Mouse (Mus musculus): ENCODE results near the gene Fndc7.

Gene Fndc7

DNA sequence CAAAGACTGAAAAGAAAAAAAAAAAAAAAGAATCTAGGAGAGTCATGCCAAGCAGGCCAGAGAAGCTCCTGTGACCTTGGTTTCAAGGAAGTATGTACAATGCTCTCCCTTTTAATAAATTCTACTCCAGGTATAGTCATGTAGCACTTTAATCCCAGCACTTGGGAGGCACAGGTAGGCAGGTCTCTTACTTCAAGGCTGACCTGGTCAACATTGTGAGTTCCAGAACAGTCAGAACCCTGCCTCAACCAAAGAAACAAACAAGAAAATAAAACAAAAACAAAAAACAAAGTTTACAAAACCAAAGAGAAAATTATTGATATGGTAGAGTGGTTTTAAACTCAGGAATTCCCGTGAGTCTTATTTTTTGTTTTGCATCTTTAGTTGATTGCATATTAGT, at the start of gene Fndc7:
Gene Fndc7, minus strand, starts transcription at position 101 of the 400 bp plus-strand sequence.
- DNase-seq (ENCODE audit: extremely low read depth, low read depth, low spot score) = no peak

DNA sequence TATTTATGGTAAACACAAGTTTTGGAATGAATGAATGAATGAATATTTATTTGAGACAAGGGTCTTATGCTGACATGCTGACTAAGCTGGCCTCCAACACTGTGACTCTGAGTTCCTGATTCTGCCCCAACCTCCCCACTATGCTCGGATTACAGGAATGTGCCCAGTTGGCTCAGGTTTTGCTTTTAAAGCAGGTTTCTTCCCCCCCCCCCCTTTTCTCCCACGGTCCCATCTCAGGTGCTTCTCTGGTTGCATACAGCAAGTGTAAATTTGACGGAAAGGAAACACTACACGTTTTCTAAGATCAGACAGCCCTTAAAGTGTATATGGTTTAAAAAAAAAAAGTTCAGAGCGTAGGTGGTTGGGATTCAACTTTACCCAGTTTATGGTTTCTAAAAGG, 49.8 kb upstream of the Fndc7 start, which contains the start of gene Henmt1:
Gene Henmt1, plus strand, starts transcription at position 301 of the 400 bp plus-strand sequence.
- no peak for DNase-seq (ENCODE audit: extremely low read depth, low read depth, low spot score)

GRCm38 (mm10) chr3:108938691-108939090, 48.9 kb upstream of the Fndc7 start:
- no peak for DNase-seq (ENCODE audit: extremely low read depth, low read depth, low spot score)

DNA sequence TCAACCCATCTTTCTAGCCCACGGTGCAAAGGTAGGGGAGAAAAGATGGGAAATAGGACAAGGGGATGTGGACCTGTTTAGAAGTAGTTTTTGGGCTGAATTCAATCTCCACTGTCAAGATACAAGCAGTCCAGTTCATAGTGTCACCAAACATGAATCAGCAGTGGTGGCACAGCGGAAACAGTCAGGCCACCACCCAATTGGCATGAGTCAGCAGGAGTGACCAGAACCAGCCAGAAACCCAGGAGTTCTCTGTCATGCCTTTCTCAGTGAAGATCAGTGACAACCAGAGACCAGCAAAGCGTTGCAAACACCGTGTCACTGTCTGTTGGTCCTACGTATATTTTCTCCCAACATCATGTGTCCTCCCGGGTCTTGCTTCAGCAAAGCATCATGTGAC, 43.7 kb upstream of the Fndc7 start:
- DNase-seq (ENCODE audit: extremely low read depth, low read depth, low spot score) = no peak

DNA sequence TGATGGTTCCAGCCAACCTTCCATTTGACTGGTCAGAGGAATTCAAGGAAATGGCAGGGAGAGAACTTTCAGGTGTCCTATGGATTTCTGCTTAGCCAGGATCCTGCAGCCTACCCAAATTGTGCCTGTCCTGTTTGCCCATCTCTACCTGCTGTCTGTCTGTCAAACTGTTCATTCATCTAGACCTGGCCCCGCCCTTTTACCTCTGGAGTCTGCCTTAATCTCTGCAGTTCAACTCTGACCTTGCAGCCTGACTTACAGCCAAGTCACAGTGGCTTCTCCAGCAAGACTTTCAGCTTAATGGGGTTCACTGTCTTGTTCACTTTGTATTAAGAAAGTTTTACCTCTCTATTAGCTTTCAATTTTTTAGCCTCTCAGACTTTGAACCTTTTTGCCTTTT, 36.5 kb upstream of the Fndc7 start:
- DNase-seq (ENCODE audit: extremely low read depth, low read depth, low spot score) = no peak

- DNase-seq (ENCODE audit: extremely low read depth, low read depth, low spot score) = no peak
Observed at GRCm38 (mm10) chr3:108925677-108926076, 35.9 kb upstream of the Fndc7 start.

DNA sequence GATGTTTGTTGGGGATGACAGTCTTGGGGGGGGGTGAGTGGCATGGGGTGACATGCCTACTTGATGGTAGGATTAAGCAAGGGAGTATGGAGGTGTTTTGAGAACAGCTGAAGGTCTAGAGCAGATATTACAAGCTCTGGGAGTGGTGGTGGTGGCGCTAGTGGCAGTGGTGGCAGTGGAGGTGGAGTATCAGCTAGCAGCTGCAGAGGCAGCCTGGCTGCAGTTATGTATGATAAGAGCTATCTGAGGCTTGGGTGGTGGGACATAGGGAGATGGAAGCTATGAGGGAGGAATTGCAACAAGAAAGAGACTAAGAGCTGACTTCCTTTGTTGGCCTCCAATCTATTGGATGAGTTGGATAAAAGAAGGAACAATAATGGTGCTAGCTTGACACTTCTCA, 32.0 kb upstream of the Fndc7 start:
- no peak for DNase-seq (ENCODE audit: extremely low read depth, low read depth, low spot score)

GRCm38 (mm10) chr3:108920442-108921070, 30.7 kb upstream of the Fndc7 start:
- no peak for DNase-seq (ENCODE audit: extremely low read depth, low read depth, low spot score)

DNA sequence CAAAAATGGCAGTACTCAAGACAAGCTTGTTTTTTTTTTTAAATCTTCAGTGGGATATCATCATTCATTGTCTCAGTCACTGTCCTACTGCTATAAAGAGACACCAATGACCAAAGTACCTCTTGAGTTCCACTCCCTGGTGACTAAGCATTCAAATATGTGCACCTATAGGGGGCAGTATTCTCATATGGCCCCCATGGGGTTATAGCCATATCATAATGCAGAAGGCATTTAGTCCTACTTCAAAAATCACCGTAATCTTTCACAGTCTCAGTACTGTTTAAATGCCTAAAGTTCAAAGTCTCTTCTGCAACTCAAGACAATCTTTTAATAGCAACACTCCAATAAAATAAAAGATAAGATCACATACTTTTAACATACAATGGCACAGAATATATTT, 29.0 kb upstream of the Fndc7 start:
- DNase-seq (ENCODE audit: extremely low read depth, low read depth, low spot score) = no peak

DNA sequence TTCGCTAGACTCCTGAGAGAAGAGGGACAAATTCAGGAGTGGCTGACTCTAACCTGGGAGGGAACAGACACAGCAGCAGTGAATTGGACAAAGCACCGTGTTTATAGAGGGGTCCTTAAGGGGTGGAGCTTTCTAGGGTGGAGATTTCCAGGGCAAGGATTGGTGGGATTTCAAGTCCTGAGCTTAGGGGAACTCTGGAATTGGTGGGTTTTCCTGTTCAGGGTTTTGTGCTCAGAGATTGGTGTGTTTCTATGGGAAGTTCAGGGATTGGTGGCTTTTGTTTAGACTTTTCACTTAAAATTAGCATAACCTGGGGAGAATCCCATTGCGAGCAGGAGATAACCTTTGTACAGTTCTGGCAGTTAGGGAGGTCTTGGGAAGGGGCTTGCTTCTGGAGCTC, 28.2 kb upstream of the Fndc7 start:
- no peak for DNase-seq (ENCODE audit: extremely low read depth, low read depth, low spot score)

GRCm38 (mm10) chr3:108916857-108917256, 27.0 kb upstream of the Fndc7 start:
- no peak for DNase-seq (ENCODE audit: extremely low read depth, low read depth, low spot score)

DNA sequence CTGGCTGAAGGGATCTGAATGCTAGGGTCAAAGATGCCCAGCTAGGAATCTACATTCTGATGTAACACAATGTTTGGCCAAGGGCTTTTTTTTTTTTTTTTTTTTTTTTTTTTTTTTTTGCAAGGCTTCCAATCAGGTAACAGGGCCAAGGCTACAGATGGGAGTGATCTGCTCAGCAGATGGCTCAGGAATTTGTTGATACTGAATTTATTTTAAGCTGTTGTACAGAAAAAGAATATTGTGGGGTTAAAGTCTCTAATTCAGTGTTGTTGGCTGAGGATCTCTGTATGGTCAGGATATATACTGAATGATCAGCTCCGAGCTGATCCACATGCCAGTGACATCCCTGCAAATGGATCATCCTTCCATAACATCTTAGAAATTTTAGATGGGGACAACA, 26.2 kb upstream of the Fndc7 start:
- DNase-seq (ENCODE audit: extremely low read depth, low read depth, low spot score) = no peak

DNA sequence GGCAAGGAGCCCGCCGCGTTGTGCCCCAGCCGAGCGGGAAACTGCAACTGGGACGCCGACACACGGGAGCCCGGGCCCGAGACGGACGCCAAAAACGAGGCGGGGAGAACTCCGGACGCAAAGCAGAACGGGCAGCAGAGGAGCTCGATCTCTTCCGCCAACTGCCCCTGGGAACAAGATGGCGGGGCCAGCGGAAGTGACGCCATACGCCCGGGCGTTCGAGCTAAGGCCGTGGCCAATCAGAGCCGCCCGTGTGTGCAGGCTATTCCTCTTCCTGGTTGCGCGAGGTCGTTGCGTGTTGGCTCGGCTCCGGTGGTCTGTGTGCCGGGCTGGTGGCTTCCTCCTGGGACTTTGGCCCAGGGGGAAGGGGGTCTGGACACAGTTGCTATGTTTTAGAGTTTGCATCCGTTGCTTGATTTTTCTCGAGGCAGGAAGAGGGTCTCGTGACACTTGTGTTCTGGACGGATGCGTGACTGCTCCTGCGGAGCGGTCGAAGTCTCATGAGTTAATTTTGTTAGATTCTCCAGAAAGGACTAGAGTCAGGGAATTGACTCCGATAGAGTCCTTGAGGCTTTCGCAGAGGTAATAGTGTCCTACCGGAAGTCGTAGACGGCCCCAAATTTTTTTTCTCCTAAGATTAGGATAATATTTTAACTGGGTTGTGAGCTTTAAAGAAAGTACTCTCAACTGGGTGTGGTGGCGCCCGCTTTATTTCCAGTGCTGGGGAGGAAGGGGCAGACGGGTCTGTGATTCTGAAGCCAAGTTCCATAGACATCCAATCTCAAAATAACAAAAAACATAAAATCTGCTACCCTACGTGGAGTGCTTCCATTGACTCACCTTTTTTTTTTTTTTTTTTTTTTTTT, 22.0 kb upstream of the Fndc7 start, which contains the start of gene Prpf38b:
Gene Prpf38b, minus strand, starts transcription at position 180 of the 866 bp plus-strand sequence.
- DNase-seq (ENCODE audit: extremely low read depth, low read depth, low spot score) = peak; percentile 31

GRCm38 (mm10) chr3:108911081-108911547, 21.3 kb upstream of the Fndc7 start:
- no peak for DNase-seq (ENCODE audit: extremely low read depth, low read depth, low spot score)

- DNase-seq (ENCODE audit: extremely low read depth, low read depth, low spot score) = no peak
Observed at GRCm38 (mm10) chr3:108910303-108911080, 20.7 kb upstream of the Fndc7 start.

DNA sequence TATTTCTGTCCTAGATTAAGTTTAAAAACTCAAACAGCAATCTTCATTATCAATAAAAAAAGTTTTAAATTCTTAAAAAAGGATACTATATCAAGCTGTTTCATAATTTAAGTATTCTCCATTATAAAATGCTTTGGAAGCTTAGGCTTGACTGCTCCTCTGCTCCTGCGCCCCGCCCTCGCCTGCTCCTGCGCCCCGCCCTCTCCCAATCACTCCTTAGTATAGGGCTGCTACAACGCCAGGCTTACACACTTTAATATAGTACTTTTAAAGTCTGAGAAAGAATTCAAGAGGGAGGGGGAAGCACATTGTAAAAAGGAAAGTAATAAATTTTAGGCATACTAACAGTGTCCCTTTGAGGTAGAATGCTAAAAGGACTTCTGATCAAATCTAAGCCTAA, 13.1 kb upstream of the Fndc7 start:
- DNase-seq (ENCODE audit: extremely low read depth, low read depth, low spot score) = no peak

GRCm38 (mm10) chr3:108902038-108902437, 12.2 kb upstream of the Fndc7 start:
- DNase-seq (ENCODE audit: extremely low read depth, low read depth, low spot score) = no peak

GRCm38 (mm10) chr3:108900681-108901080, 10.9 kb upstream of the Fndc7 start:
- DNase-seq (ENCODE audit: extremely low read depth, low read depth, low spot score) = no peak

GRCm38 (mm10) chr3:108900147-108900546, 10.3 kb upstream of the Fndc7 start:
- DNase-seq (ENCODE audit: extremely low read depth, low read depth, low spot score) = no peak

DNA sequence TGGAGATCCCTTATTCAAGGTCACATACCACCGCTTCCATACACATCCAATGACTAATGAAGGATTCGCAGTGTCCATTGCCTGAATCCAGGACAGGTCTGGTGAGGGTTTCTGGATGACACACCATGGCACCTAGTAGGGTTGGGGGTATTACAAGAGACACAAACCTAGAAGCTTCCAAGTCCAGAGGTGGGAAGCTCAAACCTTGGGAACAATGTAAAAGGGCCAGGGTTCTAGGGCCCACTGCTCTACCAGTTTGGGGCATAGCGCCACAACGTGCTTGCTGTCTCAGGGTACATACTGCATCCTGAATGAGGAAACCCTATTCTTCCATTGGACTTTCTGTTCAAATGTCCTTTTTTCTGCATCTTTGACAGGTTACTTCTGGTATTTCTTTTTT, 8.8 kb upstream of the Fndc7 start:
- DNase-seq (ENCODE audit: extremely low read depth, low read depth, low spot score) = no peak

DNA sequence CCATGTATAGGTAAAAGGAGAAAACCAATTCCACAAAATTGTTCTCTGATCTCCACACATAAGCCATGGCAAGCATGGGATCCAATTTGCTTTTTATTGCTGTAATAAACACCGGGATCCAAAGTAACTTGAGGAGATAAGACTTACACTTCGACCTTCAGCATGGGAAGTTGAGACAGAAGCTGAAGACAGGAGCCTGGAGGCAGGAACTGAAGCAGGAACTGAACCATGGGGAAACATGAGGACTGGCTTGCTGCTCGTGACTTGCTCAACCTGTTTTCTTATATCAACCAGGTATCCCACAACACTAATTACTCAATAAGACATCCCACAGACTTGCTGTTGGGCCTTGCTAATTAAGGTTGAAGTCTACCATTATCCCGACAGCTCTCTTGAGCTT, 3.1 kb upstream of the Fndc7 start:
- peak; percentile 54 for DNase-seq (ENCODE audit: extremely low read depth, low read depth, low spot score)

All from fat pad, adult 2 months (tissue).